Comparison of ENCODE assay signal across 8 mouse cellular contexts in the genomic region with DNA sequence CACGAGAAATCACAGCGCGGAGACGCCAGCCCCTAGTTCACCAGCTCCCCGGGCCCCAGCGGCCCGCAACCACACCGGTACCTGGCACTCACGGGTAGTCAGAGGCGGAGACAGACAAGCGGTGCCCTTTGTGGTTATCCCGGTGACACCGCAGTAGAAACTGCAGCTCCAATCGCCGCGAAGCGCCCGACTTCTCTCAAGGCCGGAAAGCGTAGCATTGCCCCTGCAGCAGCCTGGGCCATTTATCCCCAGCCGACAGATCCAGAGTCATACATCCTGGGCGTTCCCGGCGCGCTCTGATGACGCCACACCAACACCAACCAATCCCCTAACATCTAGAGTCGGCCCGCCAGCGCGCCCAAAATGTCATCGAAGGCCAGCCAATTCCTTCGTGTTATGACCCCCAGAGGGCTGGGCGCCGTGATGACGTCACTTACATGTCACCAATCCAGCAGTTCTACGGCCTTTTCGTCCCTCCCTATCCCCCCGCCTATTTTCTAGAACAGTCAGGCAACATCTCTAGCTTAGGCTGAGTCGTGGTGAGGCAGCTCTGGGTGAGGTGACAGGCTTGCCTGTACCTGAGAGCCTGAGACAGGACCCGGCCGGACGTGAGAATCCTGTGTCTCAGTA. TPM values are rescaled to one million over a fixed set of nuclear protein-coding genes. Genes with fewer than 3 reads are reported as not detected.
DNase-seq lines count a peak whose midpoint lies in the region; ATAC-seq lines count a peak whose summit lies in the region.

A gene (minus strand): TSS at position 365 of the 630 bp plus-strand sequence.

- H3K27me3 ChIP-seq in heart, embryonic 10.5 days (ENCODE audit: insufficient read depth, poor library complexity, severe bottlenecking), result no peaks in the 10 kb centered on the region
- no peaks in the 10 kb centered on the region for H3K27me3 ChIP-seq in kidney, embryonic 15.5 days

- WGBS in heart, embryonic 10.5 days, result under 1% methylated on average over 42 of the region's 42 CpGs
- whole genome bisulfite sequencing in kidney, embryonic 15.5 days, result under 1% methylated on average over 42 of the region's 42 CpGs

- H3K4me1 ChIP-seq in heart, embryonic 10.5 days, result peaks cover 16% of the 10 kb centered on the region
- peaks cover 18% of the 10 kb centered on the region for H3K4me1 ChIP-seq in kidney, embryonic 15.5 days

- no peaks in the 10 kb centered on the region for H3K9me3 ChIP-seq in heart, embryonic 10.5 days
- peaks cover 4% of the 10 kb centered on the region; the same call in 1 of the 2 replicates for H3K9me3 ChIP-seq in kidney, embryonic 15.5 days (replicated peaks)

- H3K36me3 ChIP-seq in heart, embryonic 10.5 days, result peaks cover 31% of the 10 kb centered on the region
- peaks cover 31% of the 10 kb centered on the region for H3K36me3 ChIP-seq in kidney, embryonic 15.5 days

- peak within 1 kb of the TSS; percentile 93 for H3K27ac ChIP-seq in heart, embryonic 10.5 days
- peak within 1 kb of the TSS; percentile 91 for H3K27ac ChIP-seq in kidney, embryonic 15.5 days

- DNase-seq in B cell, adult 2 months, result peak; percentile 99
- peak; percentile 100 for DNase-seq in brain, adult 2 months (ENCODE audit: low read depth, low spot score)
- DNase-seq in heart, embryonic 10.5 days (ENCODE audit: low spot score), result peak; percentile 100
- peak; percentile 99 for DNase-seq in liver
- peak; percentile 99 for DNase-seq in spleen, postnatal 4 days (ENCODE audit: low spot score in 2 of 2)

- peak within 1 kb of the TSS; percentile 80 for H3K9ac ChIP-seq in kidney, embryonic 15.5 days

- peak within 1 kb of the TSS; percentile 94 for H3K4me3 ChIP-seq in heart, embryonic 10.5 days
- H3K4me3 ChIP-seq in kidney, embryonic 15.5 days (replicated peaks), result peak within 1 kb of the TSS; percentile 91

- H3K4me2 ChIP-seq in kidney, embryonic 15.5 days, result peak within 1 kb of the TSS; percentile 88

- ATAC-seq in erythroblast, adult 5-6 weeks (replicated peaks; ENCODE audit: low FRiP score, poor library complexity, severe bottlenecking), result peak; percentile 96
- peak; percentile 94 for ATAC-seq in kidney, embryonic 15.5 days (replicated peaks; ENCODE audit: low FRiP score)
- peak; percentile 98 for ATAC-seq in monocyte, adult 5-6 weeks (replicated peaks; ENCODE audit: insufficient number of reproducible peaks, low FRiP score, low TSS enrichment, poor library complexity, severe bottlenecking)

RNA-seq across cellular contexts. Expression of the gene that starts here (rescaled TPM):
- 2.3 and 2.9 TPM in 2 replicates for total RNA-seq in erythroblast, adult 5-6 weeks (2015; ENCODE audit: low replicate concordance)
- 3.4 and 5.4 TPM in 2 replicates for total RNA-seq in erythroblast, adult 5-6 weeks (2017; ENCODE audit: low replicate concordance)
- 10.7 and 12.6 TPM in 2 replicates for polyA plus RNA-seq in heart, embryonic 10.5 days (2016; fragmentation: Nextera tagmentation; extraction: Ambion mirVana)
- 9.8 and 13.2 TPM in 2 replicates for polyA plus RNA-seq in kidney, embryonic 15.5 days (2015; fragmentation: Nextera tagmentation; extraction: Ambion mirVana)
- total RNA-seq in monocyte, adult 5-6 weeks (2017), result 19.3 to 53.0 TPM (median 49.3 TPM) in 3 replicates

Comparison
In these comparisons a context has a peak if more than half of its experiments do, and no peak if none do; other contexts are left out.
1. Peak in every context shown above with its lines: DNase-seq, ATAC-seq, H3K4me3 ChIP-seq and H3K27ac ChIP-seq.